Mouse (Mus musculus) limb, embryonic 11.5 days (tissue): ENCODE results near the gene Hmbs. TPM values are rescaled to one million over a fixed set of nuclear protein-coding genes. Genes with fewer than 3 reads are reported as not detected.

Experiments used
- ATAC-seq: fragments of 200-750 bp; cut with Nextera tagmentation; 2 replicates; pipeline ENCODE4 v1.8.0; 2017; ENCODE audit warnings: low read depth; ENCODE audit not compliant: insufficient number of reproducible peaks, low FRiP score, low TSS enrichment
- DNase-seq: peaks from one replicate; pipeline ENCODE4 v3.0.0-alpha.2; 2015; ENCODE audit warnings: low spot score
- H3K27ac ChIP-seq: fragments of 300-500 bp; sonication (generic); replicated peaks from 2 replicates; pipeline ENCODE4 v1.5.1; 2014; ENCODE audit warnings: low read depth, mild to moderate bottlenecking, low read length
- H3K27me3 ChIP-seq: fragments of 300-500 bp; sonication (generic); 2 replicates; pipeline ENCODE4 v1.6.1; 2014; ENCODE audit warnings: mild to moderate bottlenecking, low read length, mixed read lengths; ENCODE audit not compliant: control insufficient read depth, insufficient read depth
- H3K36me3 ChIP-seq: fragments of 300-500 bp; sonication (generic); 2 replicates; pipeline ENCODE4 v1.6.1; 2014; ENCODE audit warnings: mild to moderate bottlenecking, low read length, moderate library complexity, mixed read lengths; ENCODE audit not compliant: control insufficient read depth, insufficient read depth
- H3K4me1 ChIP-seq: fragments of 300-500 bp; sonication (generic); 2 replicates; pipeline ENCODE4 v1.6.1; 2014; ENCODE audit warnings: low read length, mixed read lengths; ENCODE audit not compliant: control insufficient read depth, insufficient read depth
- H3K4me2 ChIP-seq: fragments of 300-500 bp; sonication (generic); 2 replicates; pipeline ENCODE4 v1.6.1; 2014; ENCODE audit warnings: low read depth, mild to moderate bottlenecking, moderate library complexity; ENCODE audit not compliant: severe bottlenecking
- H3K4me3 ChIP-seq: fragments of 300-500 bp; sonication (generic); 2 replicates; pipeline ENCODE4 v1.5.1; 2014; ENCODE audit warnings: low read depth, low read length
- H3K9ac ChIP-seq: fragments of 300-500 bp; sonication (generic); 2 replicates; pipeline ENCODE4 v1.6.1; 2014; ENCODE audit warnings: mild to moderate bottlenecking, low read length
- H3K9me3 ChIP-seq: fragments of 300-500 bp; sonication (generic); 2 replicates; pipeline ENCODE4 v1.6.1; 2016; ENCODE audit warnings: low read length; ENCODE audit not compliant: control insufficient read depth
- WGBS: fragments of 180-500 bp; shearing (Covaris S2); extraction: QIAGEN DNeasy Blood & Tissue Kit; methylation state at CpG from one replicate; pipeline ENCODE4 v1.1.7; 2014; 5-methylcytosine and 5-hydroxymethylcytosine counted together
- microRNA-seq: library from miRNA; unstranded; fragments of <30 nt; microRNA quantifications from one replicate; pipeline ENCODE4, GENCODE M21; 2016
- polyA plus RNA-seq: library from polyadenylated mRNA; unstranded; fragments of >200 nt; fragmentation: Nextera tagmentation; extraction: Ambion mirVana; gene quantifications from 2 replicates; pipeline ENCODE4 v1.2.1, GENCODE M21; 2014

The Hmbs gene
- polyA plus RNA-seq, 1 experiment from 2014 or later = 145 TPM

GRCm38 (mm10) chr9:44287003-44287400 is 57.0 kb downstream of the Hmbs start:
- peaks cover 8% of the 10 kb centered on the region for H3K36me3 ChIP-seq
- ATAC-seq = 0 out of 2 replicates have a peak, but pooled peaks have one; percentile 3
- H3K9ac ChIP-seq = peak overlapping the region; percentile 73
- peak overlapping the region; percentile 99 for H3K4me2 ChIP-seq
- peaks cover 18% of the 10 kb centered on the region; the same call in 1 of the 2 replicates for H3K4me1 ChIP-seq
- DNase-seq = no peak
- peaks cover 20% of the 10 kb centered on the region for H3K27me3 ChIP-seq
- no peaks in the 10 kb centered on the region for H3K9me3 ChIP-seq
- peak overlapping the region; percentile 82 for H3K4me3 ChIP-seq
- no peak overlapping the region for H3K27ac ChIP-seq
- 4% methylated on average over 11 of the region's 11 CpGs for WGBS

Small RNA genes within 50 kb of the gene (microRNA-seq; reads per million reads assigned to microRNA genes)
- gene Gm44335 = 0.92 reads per million

Other genes with a start within 250 kb of the Hmbs start
- 0.13 TPM in 1 of 2 replicates, not detected in the other for gene Mfrp, start 242.5 kb downstream of the Hmbs start, polyA plus RNA-seq
- 0.40 and 0.45 TPM in 2 replicates for gene C1qtnf5, start 237.0 kb downstream of the Hmbs start, polyA plus RNA-seq
- 0.10 TPM in 1 of 2 replicates, not detected in the other for gene Gm49380, start 230.7 kb downstream of the Hmbs start, polyA plus RNA-seq
- 76.6 and 77.3 TPM in 2 replicates for gene Rnf26, start 230.7 kb downstream of the Hmbs start, polyA plus RNA-seq
- gene Mcam, start 209.8 kb downstream of the Hmbs start, polyA plus RNA-seq = 12.7 and 13.4 TPM in 2 replicates
- gene Cbl, start 110.2 kb downstream of the Hmbs start, polyA plus RNA-seq = 19.2 and 21.7 TPM in 2 replicates
- not detected in 2 replicates for gene Ccdc153, start 103.6 kb downstream of the Hmbs start, polyA plus RNA-seq
- gene Pdzd3, start 92.8 kb downstream of the Hmbs start, polyA plus RNA-seq = 0.08 TPM in 1 of 2 replicates, not detected in the other
- gene Nlrx1, start 75.6 kb downstream of the Hmbs start, polyA plus RNA-seq = 2.7 and 3.0 TPM in 2 replicates
- gene Abcg4, start 55.6 kb downstream of the Hmbs start, polyA plus RNA-seq = 3.4 and 3.7 TPM in 2 replicates
- 19.5 and 28.4 TPM in 2 replicates for gene Hinfp, start 38.6 kb downstream of the Hmbs start, polyA plus RNA-seq
- 6.5 and 7.6 TPM in 2 replicates for gene C2cd2l, start 23.9 kb downstream of the Hmbs start, polyA plus RNA-seq
- gene Dpagt1, start 18.2 kb downstream of the Hmbs start, polyA plus RNA-seq = 52.3 and 55.8 TPM in 2 replicates
- 507 and 525 TPM in 2 replicates for gene H2afx, start 9.5 kb downstream of the Hmbs start, polyA plus RNA-seq
- gene Vps11, start 17.4 kb upstream of the Hmbs start, polyA plus RNA-seq = 26.4 and 26.6 TPM in 2 replicates
- gene Hyou1, start 35.3 kb upstream of the Hmbs start, polyA plus RNA-seq = 36.1 and 39.7 TPM in 2 replicates
- 10.1 and 10.6 TPM in 2 replicates for gene Slc37a4, start 52.6 kb upstream of the Hmbs start, polyA plus RNA-seq
- gene Rps25, start 62.9 kb upstream of the Hmbs start, polyA plus RNA-seq = 2,256 and 2,311 TPM in 2 replicates
- 141 TPM in 2 replicates for gene Trappc4, start 63.4 kb upstream of the Hmbs start, polyA plus RNA-seq
- gene Ccdc84, start 74.3 kb upstream of the Hmbs start, polyA plus RNA-seq = 22.0 and 27.1 TPM in 2 replicates
- not detected in 2 replicates for gene Foxr1, start 96.9 kb upstream of the Hmbs start, polyA plus RNA-seq
- gene Upk2, start 110.7 kb upstream of the Hmbs start, polyA plus RNA-seq = 0.59 and 0.99 TPM in 2 replicates
- gene Bcl9l, start 138.6 kb upstream of the Hmbs start, polyA plus RNA-seq = 11.6 and 12.3 TPM in 2 replicates
- 0.05 TPM in 1 of 2 replicates, not detected in the other for gene Cxcr5, start 217.6 kb upstream of the Hmbs start, polyA plus RNA-seq